Mouse (Mus musculus) lung, adult 2 months (tissue): ENCODE results near the gene March7.
A peak's percentile ranks its signal among the peaks of the same experiment; 100 is the strongest.

Experiments used
- CTCF ChIP-seq: fragments of 200-500 bp; IDR thresholded peaks from 2 replicates; pipeline ENCODE4 v1.5.1; 2011; ENCODE audit warnings: mild to moderate bottlenecking, low read length, control low read depth; ENCODE audit not compliant: insufficient read depth
- POLR2A ChIP-seq: fragments of 200-500 bp; IDR thresholded peaks from 2 replicates; pipeline ENCODE4 v1.6.1; 2011; ENCODE audit warnings: low read depth, mild to moderate bottlenecking, control low read depth, low read length, borderline replicate concordance; ENCODE audit errors: extremely low read depth

DNA sequence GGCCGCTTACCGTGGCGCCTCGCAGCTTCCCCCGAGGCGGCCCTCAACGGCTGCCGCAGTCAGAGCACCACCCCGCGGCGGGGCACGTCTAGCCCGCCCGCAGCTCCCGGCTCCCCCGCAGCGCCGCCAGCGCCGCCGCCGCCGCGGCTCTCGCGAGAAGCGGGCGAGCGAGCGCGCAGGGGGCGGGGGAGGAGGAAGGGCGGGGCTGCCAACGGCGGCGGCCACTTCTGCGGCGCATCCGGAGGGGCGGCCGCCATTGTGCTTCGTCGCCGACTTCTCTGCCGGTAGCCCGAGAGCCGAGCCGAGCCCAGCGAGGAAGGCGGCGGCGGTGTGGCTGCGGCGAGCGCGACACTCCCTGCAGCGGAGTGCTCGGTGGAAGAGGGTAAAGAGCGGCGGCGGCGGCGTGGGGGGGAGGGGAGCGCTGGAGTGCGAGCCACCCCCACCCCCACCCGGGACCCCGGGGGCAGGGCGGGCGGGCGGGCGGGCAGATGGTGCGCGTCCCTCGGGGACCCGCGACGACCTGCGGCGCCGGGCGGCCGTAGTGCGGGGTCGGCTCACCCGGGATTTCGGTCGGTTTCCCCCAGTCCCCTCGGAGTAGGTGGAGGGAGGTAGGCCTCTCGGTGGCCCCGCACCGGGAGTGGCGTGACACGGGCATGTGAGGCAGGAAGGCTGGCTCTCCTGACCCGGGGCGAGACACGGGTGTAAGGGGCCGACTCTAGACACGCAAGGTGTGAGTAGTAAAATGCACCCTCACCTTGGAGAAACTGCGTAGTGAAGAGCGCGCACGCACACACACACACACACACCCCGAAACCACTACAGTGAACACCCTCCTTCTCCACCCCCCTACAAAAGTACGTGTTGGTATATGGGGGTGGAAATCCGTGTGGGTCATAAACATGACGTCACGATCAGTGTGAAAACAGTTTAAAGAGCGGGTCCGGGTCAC is at the start of gene March7, which contains the start of gene Baz2b:
- TF ChIP-seq CTCF (no peak), POLR2A (peak; percentile 51; the same call in 1 of the 2 replicates)
